Mouse (Mus musculus): ENCODE measurements at regions not wholly inside any gene's neighbourhood (a gene's known extent, or its start where the extent isn't known, plus 50 kb on each side); places are given as distances from the start of the nearest gene placed in this dataset.

GRCm38 (mm10) chr2:116697542-116697941, 180.9 kb upstream of the Tmco5 start:
- DNase-seq (ENCODE audit: low spot score): no peak
- H3K27me3 ChIP-seq (replicated peaks; ENCODE audit: control insufficient read depth, insufficient read depth, low read length): no peaks in the 10 kb centered on the region
- no peak for ATAC-seq (ENCODE audit: low read depth)
- H3K4me2 ChIP-seq (ENCODE audit: low read depth, low read length): no peak overlapping the region
- H3K9ac ChIP-seq (ENCODE audit: low read depth, low read length): no peak overlapping the region
- H3K9me3 ChIP-seq (ENCODE audit: control insufficient read depth, low read length): no peaks in the 10 kb centered on the region
- H3K27ac ChIP-seq (replicated peaks; ENCODE audit: low read depth, low read length): no peak overlapping the region
- 61% methylated on average over 5 of the region's 5 CpGs for WGBS
- H3K36me3 ChIP-seq (ENCODE audit: control insufficient read depth, insufficient read depth, low read length): no peaks in the 10 kb centered on the region
- H3K4me1 ChIP-seq (ENCODE audit: control insufficient read depth, insufficient read depth, low read length): no peaks in the 10 kb centered on the region
- H3K4me3 ChIP-seq (ENCODE audit: low read depth, low read length): no peak overlapping the region

- Histone ChIP-seq H3K36me3 (ENCODE audit: control insufficient read depth, insufficient read depth, low read length) (no peaks in the 10 kb centered on the region), H3K4me2 (ENCODE audit: low read depth, low read length) (no peak overlapping the region), H3K27ac (replicated peaks; ENCODE audit: low read depth, low read length) (no peak overlapping the region), H3K9ac (ENCODE audit: low read depth, low read length) (no peak overlapping the region), H3K27me3 (replicated peaks; ENCODE audit: control insufficient read depth, insufficient read depth, low read length) (no peaks in the 10 kb centered on the region), H3K4me1 (ENCODE audit: control insufficient read depth, insufficient read depth, low read length) (no peaks in the 10 kb centered on the region), H3K9me3 (ENCODE audit: control insufficient read depth, low read length) (no peaks in the 10 kb centered on the region), H3K4me3 (ENCODE audit: low read depth, low read length) (no peak overlapping the region)
- ATAC-seq (ENCODE audit: low read depth) (no peak), DNase-seq (ENCODE audit: low spot score) (no peak)
Measured at GRCm38 (mm10) chr2:116704705-116705104, 173.8 kb upstream of the Tmco5 start.

GRCm38 (mm10) chr2:116709608-116710007, 168.9 kb upstream of the Tmco5 start:
- whole genome bisulfite sequencing: 56% methylated on average over 4 of the region's 4 CpGs
- H3K9ac ChIP-seq (ENCODE audit: low read depth, low read length): no peak overlapping the region
- H3K9me3 ChIP-seq (ENCODE audit: control insufficient read depth, low read length): no peaks in the 10 kb centered on the region
- ATAC-seq (ENCODE audit: low read depth) (no peak), DNase-seq (ENCODE audit: low spot score) (peak; percentile 43)
- H3K27me3 ChIP-seq (replicated peaks; ENCODE audit: control insufficient read depth, insufficient read depth, low read length): no peaks in the 10 kb centered on the region
- no peaks in the 10 kb centered on the region for H3K36me3 ChIP-seq (ENCODE audit: control insufficient read depth, insufficient read depth, low read length)
- H3K4me2 ChIP-seq (ENCODE audit: low read depth, low read length): no peak overlapping the region
- no peaks in the 10 kb centered on the region for H3K4me1 ChIP-seq (ENCODE audit: control insufficient read depth, insufficient read depth, low read length)
- no peak overlapping the region for H3K4me3 ChIP-seq (ENCODE audit: low read depth, low read length)
- H3K27ac ChIP-seq (replicated peaks; ENCODE audit: low read depth, low read length): no peak overlapping the region

- no peak overlapping the region for H3K4me3 ChIP-seq (ENCODE audit: low read depth, low read length)
- H3K27me3 ChIP-seq (replicated peaks; ENCODE audit: control insufficient read depth, insufficient read depth, low read length): no peaks in the 10 kb centered on the region
- no peaks in the 10 kb centered on the region for H3K9me3 ChIP-seq (ENCODE audit: control insufficient read depth, low read length)
- no peak overlapping the region for H3K4me2 ChIP-seq (ENCODE audit: low read depth, low read length)
- no peak overlapping the region for H3K9ac ChIP-seq (ENCODE audit: low read depth, low read length)
- H3K4me1 ChIP-seq (ENCODE audit: control insufficient read depth, insufficient read depth, low read length): no peaks in the 10 kb centered on the region
- H3K36me3 ChIP-seq (ENCODE audit: control insufficient read depth, insufficient read depth, low read length): no peaks in the 10 kb centered on the region
- ATAC-seq (ENCODE audit: low read depth): no peak
- DNase-seq (ENCODE audit: low spot score): no peak
- 74% methylated on average over 9 of the region's 9 CpGs for WGBS
- no peak overlapping the region for H3K27ac ChIP-seq (replicated peaks; ENCODE audit: low read depth, low read length)
Measured at GRCm38 (mm10) chr2:116716529-116717201, 161.8 kb upstream of the Tmco5 start.

- Histone ChIP-seq H3K4me2 (ENCODE audit: low read depth, low read length) (no peak overlapping the region), H3K9me3 (ENCODE audit: control insufficient read depth, low read length) (no peaks in the 10 kb centered on the region), H3K36me3 (ENCODE audit: control insufficient read depth, insufficient read depth, low read length) (no peaks in the 10 kb centered on the region), H3K27ac (replicated peaks; ENCODE audit: low read depth, low read length) (no peak overlapping the region), H3K4me1 (ENCODE audit: control insufficient read depth, insufficient read depth, low read length) (no peaks in the 10 kb centered on the region), H3K9ac (ENCODE audit: low read depth, low read length) (no peak overlapping the region), H3K27me3 (replicated peaks; ENCODE audit: control insufficient read depth, insufficient read depth, low read length) (no peaks in the 10 kb centered on the region), H3K4me3 (ENCODE audit: low read depth, low read length) (no peak overlapping the region)
- ATAC-seq (ENCODE audit: low read depth) (no peak), DNase-seq (ENCODE audit: low spot score) (no peak)
- WGBS: 66% methylated on average over 5 of the region's 5 CpGs
Measured at GRCm38 (mm10) chr2:116718637-116719036, 159.9 kb upstream of the Tmco5 start.

- WGBS: 51% methylated on average over 1 of the region's 1 CpGs
- Histone ChIP-seq H3K9me3 (ENCODE audit: control insufficient read depth, low read length) (no peaks in the 10 kb centered on the region), H3K9ac (ENCODE audit: low read depth, low read length) (no peak overlapping the region)
Measured at GRCm38 (mm10) chr2:116727591-116727990, 150.9 kb upstream of the Tmco5 start.

GRCm38 (mm10) chr2:116735702-116736101, 142.8 kb upstream of the Tmco5 start:
- no peak overlapping the region for H3K4me3 ChIP-seq (ENCODE audit: low read depth, low read length)
- H3K4me1 ChIP-seq (ENCODE audit: control insufficient read depth, insufficient read depth, low read length): no peaks in the 10 kb centered on the region
- H3K27me3 ChIP-seq (replicated peaks; ENCODE audit: control insufficient read depth, insufficient read depth, low read length): no peaks in the 10 kb centered on the region
- peak; percentile 85 for ATAC-seq (ENCODE audit: low read depth)
- whole genome bisulfite sequencing: 37% methylated on average over 3 of the region's 3 CpGs
- peak; percentile 71 for DNase-seq (ENCODE audit: low spot score)
- H3K4me2 ChIP-seq (ENCODE audit: low read depth, low read length): no peak overlapping the region
- H3K36me3 ChIP-seq (ENCODE audit: control insufficient read depth, insufficient read depth, low read length): no peaks in the 10 kb centered on the region
- H3K27ac ChIP-seq (replicated peaks; ENCODE audit: low read depth, low read length): no peak overlapping the region
- no peak overlapping the region for H3K9ac ChIP-seq (ENCODE audit: low read depth, low read length)
- H3K9me3 ChIP-seq (ENCODE audit: control insufficient read depth, low read length): no peaks in the 10 kb centered on the region

More at GRCm38 (mm10) chr2:116727591-116727990, 150.9 kb upstream of the Tmco5 start:
- H3K4me2 ChIP-seq (ENCODE audit: low read depth, low read length): no peak overlapping the region
- H3K4me1 ChIP-seq (ENCODE audit: control insufficient read depth, insufficient read depth, low read length): no peaks in the 10 kb centered on the region
- H3K27ac ChIP-seq (replicated peaks; ENCODE audit: low read depth, low read length): no peak overlapping the region
- DNase-seq (ENCODE audit: low spot score) (no peak), ATAC-seq (ENCODE audit: low read depth) (no peak)
- no peak overlapping the region for H3K4me3 ChIP-seq (ENCODE audit: low read depth, low read length)
- no peaks in the 10 kb centered on the region for H3K36me3 ChIP-seq (ENCODE audit: control insufficient read depth, insufficient read depth, low read length)
- H3K27me3 ChIP-seq (replicated peaks; ENCODE audit: control insufficient read depth, insufficient read depth, low read length): no peaks in the 10 kb centered on the region

GRCm38 (mm10) chr2:116768459-116769047, 109.9 kb upstream of the Tmco5 start:
- DNase-seq (ENCODE audit: low spot score): no peak
- H3K27ac ChIP-seq (replicated peaks; ENCODE audit: low read depth, low read length): no peak overlapping the region
- ATAC-seq (ENCODE audit: low read depth): no peak
- no peak overlapping the region for H3K9ac ChIP-seq (ENCODE audit: low read depth, low read length)
- no peaks in the 10 kb centered on the region for H3K9me3 ChIP-seq (ENCODE audit: control insufficient read depth, low read length)
- H3K4me1 ChIP-seq (ENCODE audit: control insufficient read depth, insufficient read depth, low read length): no peaks in the 10 kb centered on the region
- H3K4me3 ChIP-seq (ENCODE audit: low read depth, low read length): no peak overlapping the region
- no peaks in the 10 kb centered on the region for H3K27me3 ChIP-seq (replicated peaks; ENCODE audit: control insufficient read depth, insufficient read depth, low read length)
- whole genome bisulfite sequencing: 80% methylated on average over 15 of the region's 15 CpGs
- no peaks in the 10 kb centered on the region for H3K36me3 ChIP-seq (ENCODE audit: control insufficient read depth, insufficient read depth, low read length)
- H3K4me2 ChIP-seq (ENCODE audit: low read depth, low read length): no peak overlapping the region

GRCm38 (mm10) chr2:116769186-116769585, 109.3 kb upstream of the Tmco5 start:
- ATAC-seq (ENCODE audit: low read depth) (no peak), DNase-seq (ENCODE audit: low spot score) (no peak)
- Histone ChIP-seq H3K9me3 (ENCODE audit: control insufficient read depth, low read length) (no peaks in the 10 kb centered on the region), H3K4me2 (ENCODE audit: low read depth, low read length) (no peak overlapping the region), H3K9ac (ENCODE audit: low read depth, low read length) (no peak overlapping the region), H3K4me3 (ENCODE audit: low read depth, low read length) (no peak overlapping the region), H3K27ac (replicated peaks; ENCODE audit: low read depth, low read length) (no peak overlapping the region), H3K4me1 (ENCODE audit: control insufficient read depth, insufficient read depth, low read length) (no peaks in the 10 kb centered on the region), H3K36me3 (ENCODE audit: control insufficient read depth, insufficient read depth, low read length) (no peaks in the 10 kb centered on the region), H3K27me3 (replicated peaks; ENCODE audit: control insufficient read depth, insufficient read depth, low read length) (no peaks in the 10 kb centered on the region)
- WGBS: 79% methylated on average over 4 of the region's 4 CpGs
